Mouse (Mus musculus) brain, adult 2 months (tissue): ENCODE results near the gene Kdm2b.
A peak's percentile ranks its signal among the peaks of the same experiment; 100 is the strongest.

Experiments
- DNase-seq: peaks from one replicate; pipeline ENCODE4 v3.0.0; 2011; ENCODE audit warnings: low read depth, low spot score

Gene Kdm2b

DNA sequence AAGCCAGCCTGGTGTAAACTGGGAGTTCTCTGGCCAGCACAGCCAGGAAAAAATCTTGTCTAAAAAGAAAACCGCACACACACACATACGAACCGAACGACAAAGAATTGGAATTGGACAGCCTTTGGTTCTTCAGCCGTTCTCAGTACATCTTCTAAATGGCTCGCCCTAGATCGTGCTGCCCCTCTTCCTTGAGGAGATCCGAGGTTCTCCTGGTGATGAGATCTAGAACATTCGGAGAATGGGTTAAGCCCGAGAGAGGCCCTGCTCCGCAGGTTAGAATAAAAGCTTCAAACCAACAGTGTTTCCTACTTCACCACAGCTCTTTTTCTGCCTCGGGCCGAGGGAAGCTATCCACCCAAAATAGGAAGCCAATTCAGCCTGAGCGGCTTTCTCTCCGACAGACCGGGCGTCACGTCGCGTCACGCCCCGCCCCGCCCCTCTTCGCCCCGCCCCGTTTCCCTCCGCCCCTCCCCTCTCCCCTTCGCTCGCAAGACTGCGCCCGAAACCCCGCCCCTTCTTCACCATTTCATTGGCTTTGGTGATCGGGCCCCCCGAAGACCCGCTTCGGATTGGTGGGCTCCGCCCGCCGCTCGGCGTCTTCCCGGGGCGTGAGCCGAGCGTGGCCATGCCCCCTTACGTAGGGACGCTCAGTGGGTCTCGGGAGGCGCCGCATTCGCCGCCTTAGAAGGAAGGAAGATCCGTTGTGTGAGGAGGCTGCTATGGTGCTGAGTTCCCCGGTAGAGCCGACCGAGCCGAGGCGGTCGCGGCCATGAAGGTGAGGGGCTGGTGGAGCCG, 139.9 kb downstream of the Kdm2b start, which contains the start of gene Rnf34:
Gene Rnf34, plus strand, starts transcription at position 528 of the 798 bp plus-strand sequence.
- DNase-seq = peak; percentile 99

DNA sequence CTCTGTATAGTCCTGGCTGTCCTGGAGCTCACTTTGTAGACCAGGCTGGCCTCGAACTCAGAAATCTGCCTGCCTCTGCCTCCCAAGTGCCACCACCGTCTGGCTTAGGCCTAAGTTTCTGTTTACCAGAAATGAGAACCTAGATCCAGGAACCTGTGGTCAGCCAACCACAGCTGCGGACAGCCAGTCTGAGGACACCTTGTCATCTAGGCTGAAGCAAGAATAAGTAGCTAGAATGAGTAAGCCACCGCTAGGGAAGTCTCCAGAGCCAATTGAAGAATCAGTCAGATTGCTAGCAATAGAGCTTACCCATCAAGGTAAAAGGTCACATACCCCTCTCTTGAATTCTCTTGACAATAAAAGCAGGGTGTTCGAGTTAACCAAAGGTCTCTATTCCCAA, 145.8 kb downstream of the Kdm2b start:
- DNase-seq = no peak

DNA sequence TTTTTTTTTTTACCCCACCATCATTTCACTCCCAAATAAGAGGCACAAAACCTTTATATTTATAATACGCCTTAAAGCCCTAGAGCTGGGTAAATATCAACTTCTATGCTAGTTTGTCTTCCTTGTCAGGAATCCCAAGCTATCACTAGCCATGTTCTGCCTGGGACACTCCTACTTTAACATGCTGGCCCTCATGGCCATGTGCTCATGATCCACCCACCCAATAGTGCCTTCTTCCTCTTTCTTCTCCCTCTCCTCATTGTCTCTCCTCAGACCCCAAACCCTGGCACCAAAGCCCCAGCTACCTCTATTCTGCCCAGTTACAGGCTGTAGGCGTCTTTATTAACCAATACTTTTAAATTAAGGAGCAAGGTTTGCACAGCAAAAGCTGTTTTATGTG, 148.5 kb downstream of the Kdm2b start:
- DNase-seq = no peak

DNA sequence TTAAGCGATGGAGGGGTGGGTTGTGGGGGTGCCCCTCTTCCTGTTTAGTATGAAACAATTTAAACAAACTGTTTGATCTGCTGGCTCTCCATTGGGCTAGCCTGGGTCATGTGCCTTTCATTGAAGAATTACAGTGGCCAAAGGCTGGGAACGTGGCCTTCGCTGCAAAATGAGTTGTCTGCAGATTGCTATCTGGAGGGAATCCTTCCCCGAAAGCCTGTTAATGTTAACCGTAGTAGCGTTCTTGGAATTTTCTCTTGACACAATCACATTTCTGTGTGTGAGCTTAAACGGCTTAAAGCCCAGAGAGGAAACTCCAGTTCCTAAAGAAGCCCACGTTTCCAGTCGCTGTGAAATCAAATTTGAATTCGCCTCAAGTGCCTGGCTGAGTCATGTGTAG, 156.6 kb downstream of the Kdm2b start:
- DNase-seq = peak; percentile 29

DNA sequence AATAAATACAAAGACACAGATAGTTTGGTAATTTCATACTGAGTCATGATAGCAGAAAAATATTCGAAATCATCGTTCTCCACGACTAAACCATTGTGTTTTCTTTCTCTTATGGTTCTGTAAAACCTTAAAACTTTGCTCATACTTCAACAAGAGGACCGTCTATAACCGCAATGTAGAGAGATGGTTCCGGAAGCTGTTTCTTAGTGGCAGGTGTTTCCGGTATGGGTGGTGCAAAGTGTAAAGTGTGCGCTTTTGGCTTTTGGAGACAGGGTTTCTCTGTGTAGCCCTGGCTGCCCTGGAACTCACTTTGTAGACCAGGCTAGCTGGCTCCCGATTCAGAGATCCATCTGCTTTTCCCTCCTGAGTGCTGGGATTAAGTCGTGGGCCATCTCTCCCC, 157.1 kb downstream of the Kdm2b start:
- no peak for DNase-seq

DNA sequence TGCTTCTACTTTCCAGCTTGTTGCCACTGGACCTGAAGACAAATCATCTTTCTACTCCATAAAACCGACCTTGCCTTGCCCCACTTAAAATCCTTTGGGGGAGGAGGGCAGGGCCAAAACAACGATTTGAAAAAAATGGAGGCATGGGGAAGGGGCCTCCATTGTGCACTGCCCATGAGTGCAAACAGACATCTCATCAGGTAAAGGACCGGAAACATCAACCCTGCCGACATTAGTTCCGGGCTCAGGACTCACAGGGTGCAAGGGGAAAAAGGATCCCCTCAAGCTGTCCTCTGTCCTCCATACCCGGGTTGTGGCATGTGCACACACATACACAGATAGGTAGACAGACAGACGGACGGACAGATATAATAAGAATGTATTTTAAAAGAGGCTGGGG, 164.5 kb downstream of the Kdm2b start:
- no peak for DNase-seq

DNA sequence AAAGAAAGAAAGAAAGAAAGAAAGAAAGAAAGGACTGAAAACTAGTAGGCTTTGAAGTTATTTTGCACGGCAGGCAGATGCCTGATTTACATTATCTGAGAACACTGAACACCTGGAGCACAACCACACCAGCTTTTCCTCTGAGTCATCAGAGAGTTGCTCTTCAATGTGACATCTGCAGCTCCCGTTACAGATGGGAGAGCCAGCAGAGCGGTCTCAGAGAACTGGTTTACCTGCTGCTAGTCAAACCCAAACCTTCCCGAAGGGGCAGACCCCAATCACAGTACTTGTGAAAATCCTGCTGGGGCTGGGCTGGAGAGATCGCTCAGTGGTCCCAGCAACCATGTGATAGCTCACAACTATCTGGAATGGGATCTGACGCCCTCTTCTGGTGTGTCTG, 165.2 kb downstream of the Kdm2b start:
- peak; percentile 22 for DNase-seq

DNA sequence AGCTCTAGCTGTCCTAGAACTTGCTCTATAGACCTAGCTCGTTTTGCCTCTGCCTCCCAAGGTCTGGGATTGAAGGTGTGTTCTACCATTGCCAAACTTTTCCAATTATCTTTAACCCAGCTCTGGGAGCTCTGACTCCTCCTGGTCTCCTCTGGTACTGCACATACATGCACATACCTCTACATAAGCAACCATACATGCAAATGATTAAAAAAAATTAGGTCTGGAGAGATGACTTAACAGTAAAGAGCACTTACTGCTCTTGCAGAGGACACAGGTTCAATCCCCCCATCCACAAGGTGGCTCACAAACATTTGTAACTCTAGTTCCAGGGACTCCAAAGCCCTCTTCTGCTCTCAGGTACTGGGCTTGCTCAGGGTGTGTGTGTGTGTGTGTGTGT, 165.6 kb downstream of the Kdm2b start:
- DNase-seq = no peak

DNA sequence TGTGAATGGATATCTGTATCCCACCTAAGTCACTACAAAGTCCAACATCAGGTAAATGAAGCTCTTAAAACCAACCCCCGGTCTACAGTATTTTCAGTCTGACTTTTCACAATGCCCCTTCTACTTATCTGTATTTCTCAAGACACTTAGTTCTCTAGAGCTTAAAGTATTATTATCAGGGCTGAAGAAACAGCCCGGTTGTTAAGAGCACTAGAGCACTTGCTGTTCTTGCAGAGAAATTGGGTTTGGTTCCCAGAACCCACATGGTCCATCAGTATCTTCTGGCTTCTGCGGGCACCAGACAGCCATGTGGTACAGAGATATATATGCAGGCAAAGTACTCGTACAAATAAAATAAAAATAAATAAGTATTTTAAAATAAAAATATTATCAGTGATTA, 167.2 kb downstream of the Kdm2b start:
- no peak for DNase-seq

DNA sequence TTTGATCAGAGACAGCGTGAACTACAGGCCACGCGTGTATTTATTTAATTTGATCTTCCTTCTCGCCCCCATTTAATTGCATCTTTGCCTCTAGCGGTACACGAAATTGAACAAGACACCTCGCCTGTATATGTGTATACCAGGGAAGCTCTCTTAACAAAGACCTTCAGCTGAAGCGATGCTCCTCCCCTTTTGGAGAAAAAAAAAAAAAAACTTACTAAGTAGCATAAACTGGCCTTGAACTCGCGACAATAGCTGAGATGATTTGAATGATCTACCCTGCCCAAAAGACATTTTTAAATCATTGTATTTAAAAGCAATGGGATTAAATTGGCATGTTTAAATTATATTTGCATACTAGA, 168.1 kb downstream of the Kdm2b start:
- no peak for DNase-seq

DNA sequence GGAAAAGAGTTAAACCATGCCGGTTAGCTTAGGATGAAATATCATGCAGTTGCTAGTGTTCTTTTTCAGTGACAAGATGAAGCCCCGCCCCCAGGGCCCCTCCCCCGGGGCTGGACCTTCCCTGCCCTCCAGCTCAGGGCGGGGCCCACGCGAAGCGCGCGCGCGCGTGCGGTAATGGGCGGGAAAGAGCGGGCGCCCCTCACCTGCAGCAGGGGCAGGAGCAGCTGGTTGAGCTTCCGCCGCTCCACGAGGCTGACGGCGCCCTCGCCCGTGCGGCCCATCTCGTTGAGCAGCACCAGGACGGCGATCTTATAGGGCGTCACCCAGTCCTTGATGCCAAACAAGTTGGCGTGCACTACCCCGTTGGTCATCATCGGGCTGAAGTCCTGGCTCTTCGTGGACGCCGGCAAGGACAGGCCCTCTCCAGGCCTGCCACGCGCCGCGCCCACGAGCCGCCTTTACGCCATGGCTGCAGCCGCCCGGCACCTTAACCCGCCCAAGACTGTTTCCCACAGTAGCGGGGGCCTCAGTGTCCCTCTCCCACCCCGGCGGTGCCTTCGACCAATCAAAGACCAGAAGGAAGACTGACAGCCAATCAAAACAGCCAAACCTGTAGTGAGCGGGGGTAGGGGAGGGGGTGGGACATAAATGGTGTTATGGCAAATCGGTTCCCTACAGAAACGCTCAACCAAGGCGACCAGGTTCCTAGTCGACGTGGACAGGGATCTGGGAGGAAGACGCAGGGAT, 168.7 kb downstream of the Kdm2b start, which contains the start of gene Anapc5:
Gene Anapc5, minus strand, starts transcription at position 563 of the 747 bp plus-strand sequence.
- peak; percentile 99 for DNase-seq
